Mouse (Mus musculus): ENCODE results near the gene Mylk3.

DNA sequence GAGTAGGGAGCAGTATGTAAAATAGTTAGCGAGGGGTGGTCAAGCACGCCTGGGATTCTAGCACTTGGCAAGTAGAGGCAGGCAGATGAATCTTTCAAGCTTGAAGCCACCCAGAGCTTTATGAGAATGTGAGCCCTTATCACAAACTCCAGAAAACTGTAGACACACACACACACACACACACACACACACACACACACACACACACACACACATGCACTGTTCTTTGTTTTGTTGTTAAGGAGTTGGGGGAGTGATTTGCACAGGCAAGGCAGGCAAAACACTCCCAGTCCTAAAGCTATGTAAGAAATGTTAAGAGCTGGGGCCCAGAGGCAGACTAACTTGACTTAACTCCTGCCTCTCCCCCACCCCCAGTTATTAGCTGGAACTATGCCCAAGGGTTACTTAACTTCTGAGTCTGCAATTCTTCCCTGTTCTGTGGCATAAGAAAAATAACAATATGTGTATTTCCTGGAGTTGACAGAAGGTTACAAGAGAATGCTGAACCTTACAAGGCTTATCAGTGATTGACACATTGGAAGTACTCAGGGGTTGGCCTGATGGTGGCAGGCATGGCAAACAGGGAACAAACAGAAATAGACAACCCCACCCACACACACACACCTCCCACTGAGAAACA lies 6.9 kb downstream of the Mylk3 start:
- peak; percentile 87 for TF ChIP-seq EP300 (IDR thresholded peaks at IDR 0.05; ENCODE audit: low read depth)
- peak; percentile 19; the same call in 1 of the 2 replicates for TF ChIP-seq CTCF (IDR thresholded peaks at IDR 0.05; ENCODE audit: low read depth)

Measured in liver, embryonic 14.5 days (tissue).